Mouse (Mus musculus) heart, adult 2 months (tissue): Measurements from ENCODE around the gene Gm44805.

Experiments
- CTCF ChIP-seq: fragments of 200-600 bp; IDR thresholded peaks from 2 replicates; pipeline ENCODE4 v1.8.1; 2022; ENCODE audit warnings: antibody characterized with exemption, mild to moderate bottlenecking, moderate library complexity
- EP300 ChIP-seq: fragments of 200-500 bp; IDR thresholded peaks from 2 replicates; pipeline ENCODE4 v1.6.1; 2011; ENCODE audit warnings: low read depth, low read length, control low read depth; ENCODE audit not compliant: insufficient read depth
- POLR2A ChIP-seq: fragments of 200-500 bp; IDR thresholded peaks from 2 replicates; pipeline ENCODE4 v1.6.1; 2011; ENCODE audit warnings: mild to moderate bottlenecking, low read depth, low read length, control low read depth; ENCODE audit not compliant: insufficient read depth

DNA sequence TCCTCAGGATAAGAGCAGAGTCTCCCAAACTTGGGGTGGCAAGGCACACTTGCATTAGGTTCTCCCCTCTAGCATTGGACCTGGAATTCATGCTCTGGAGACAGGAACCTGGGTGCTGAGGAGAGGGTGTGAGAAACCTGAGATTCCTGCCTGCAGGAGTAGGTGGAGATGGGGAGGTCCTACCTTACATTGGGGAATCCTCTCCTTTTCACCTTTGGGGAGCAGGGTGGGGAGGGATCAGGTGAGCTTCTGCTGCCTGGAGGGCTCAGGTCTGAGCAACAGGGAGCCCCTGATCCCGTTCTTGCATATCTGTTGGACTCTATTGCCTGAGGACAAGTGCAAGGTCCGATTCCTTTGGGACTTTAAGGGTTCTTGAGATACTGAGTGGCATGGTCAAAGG, 35.6 kb upstream of the Gm44805 start:
- no peak for TF ChIP-seq CTCF
- TF ChIP-seq EP300, result no peak
- no peak for TF ChIP-seq POLR2A
